9 mouse cellular contexts compared by ENCODE assay signal in the genomic region with DNA sequence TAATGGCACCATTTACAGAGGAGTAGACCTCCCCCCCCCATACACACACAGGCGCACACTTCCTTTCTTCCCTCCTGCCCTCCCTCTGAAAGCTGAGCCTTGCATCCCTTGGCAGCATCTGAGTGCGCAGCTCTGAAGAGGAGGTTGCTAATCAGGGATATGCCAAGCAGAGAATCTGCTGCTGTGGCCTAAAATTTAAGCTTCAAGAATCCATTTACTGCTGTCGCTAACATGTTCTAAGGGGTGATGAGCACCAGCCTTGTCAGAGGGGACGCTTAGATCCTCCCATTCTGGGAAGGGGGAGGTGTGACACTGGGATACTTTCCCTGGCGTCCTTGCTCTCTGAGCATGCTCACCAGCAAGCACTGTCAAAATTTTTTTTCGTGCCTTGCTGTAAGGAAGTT.
DNase-seq lines count a peak whose midpoint lies in the region; TF ChIP-seq lines count a peak whose summit lies in the region.
"Had no signal": no experiment of that assay in that cellular context is flagged by ENCODE, and none has a peak within 500 bp of the region (broad histone marks: within the 10 kb centered on the region; RNA-seq: fewer than 3 reads in every experiment).

No protein-coding gene starts in this region.

- 83% methylated on average over 6 of the region's 6 CpGs for WGBS in lung, adult 2 months
- WGBS in midbrain, embryonic 10.5 days, result 83% methylated on average over 6 of the region's 6 CpGs

- peak; percentile 39 for DNase-seq in cerebellum, adult 11-12 months
- no peak for DNase-seq in cerebellum, adult 9-10 months
- peak; percentile 32 for DNase-seq in lung, postnatal 10 days
- DNase-seq in lung, adult 2 months, result no peak
- no peak for DNase-seq in midbrain, embryonic 10.5 days (ENCODE audit: low spot score)
- DNase-seq in right cerebral cortex, postnatal 36 days (ENCODE audit: low spot score in 2 of 2), result peak; percentile 49 to 82
- no peak for DNase-seq in spleen, postnatal 10 days (ENCODE audit: low spot score in 2 of 2)
- no peak for DNase-seq in kidney, postnatal 25 days
- DNase-seq: gastrocnemius, postnatal 14 days had no signal

- H3K36me3 ChIP-seq in midbrain, embryonic 10.5 days, result peaks cover 37% of the 10 kb centered on the region

- H3K4me3 ChIP-seq in lung, adult 2 months (replicated peaks; ENCODE audit: extremely low read depth, low read depth, low read length), result no peak overlapping the region
- H3K4me3 ChIP-seq in midbrain, embryonic 10.5 days, result no peak overlapping the region

- TF ChIP-seq POLR2A in lung, adult 2 months (IDR thresholded peaks at IDR 0.05; ENCODE audit: borderline replicate concordance, extremely low read depth, low read depth, low read length), result no peak

- 0 out of 2 replicates have a peak overlapping the region, but pooled peaks have one; percentile 42 for H3K27ac ChIP-seq in midbrain, embryonic 10.5 days (replicated peaks)

- no peaks in the 10 kb centered on the region for H3K9me3 ChIP-seq in midbrain, embryonic 10.5 days (replicated peaks)

- no peak for TF ChIP-seq CTCF in lung, adult 2 months (IDR thresholded peaks at IDR 0.05; ENCODE audit: insufficient read depth, low read length)

- no peaks in the 10 kb centered on the region for H3K4me1 ChIP-seq in lung, adult 2 months (ENCODE audit: control insufficient read depth, insufficient read depth, low read length)
- peaks cover 26% of the 10 kb centered on the region for H3K4me1 ChIP-seq in midbrain, embryonic 10.5 days

- H3K27me3 ChIP-seq in midbrain, embryonic 10.5 days (ENCODE audit: low read depth, poor library complexity, severe bottlenecking), result no peaks in the 10 kb centered on the region

Comparison
In these comparisons a context has a peak if more than half of its experiments do, and no peak if none do; other contexts are left out.
1. DNase-seq: peak in cerebellum, adult 11-12 months (single experiment), lung, postnatal 10 days (single experiment) and right cerebral cortex, postnatal 36 days (2 of 2); none in cerebellum, adult 9-10 months (single experiment), lung, adult 2 months (single experiment), midbrain, embryonic 10.5 days (single experiment), spleen, postnatal 10 days (0 of 2) and kidney, postnatal 25 days (0 of 2).